Mouse (Mus musculus) liver, postnatal 0 days (tissue): Measurements from ENCODE around the gene Rasgrp2. TPM values are rescaled to one million over a fixed set of nuclear protein-coding genes. Genes with fewer than 3 reads are reported as not detected.

Source experiments
- ATAC-seq: fragments of 200-750 bp; cut with Nextera tagmentation; 2 replicates; pipeline ENCODE4 v1.8.0; 2017; ENCODE audit warnings: mild to moderate bottlenecking, moderate library complexity
- DNase-seq: peaks from one replicate; pipeline ENCODE4 v3.0.0-alpha.2; 2016
- H3K27ac ChIP-seq: fragments of 300-500 bp; sonication (generic); 2 replicates; pipeline ENCODE4 v1.5.1; 2014; ENCODE audit warnings: antibody characterized with exemption, moderate library complexity, mild to moderate bottlenecking, low read depth
- H3K27me3 ChIP-seq: fragments of 300-500 bp; sonication (generic); 2 replicates; pipeline ENCODE4 v1.6.1; 2014; ENCODE audit warnings: low read length, control low read depth, mixed read lengths; ENCODE audit not compliant: insufficient read depth
- H3K36me3 ChIP-seq: fragments of 300-500 bp; sonication (generic); replicated peaks from 2 replicates; pipeline ENCODE4 v1.6.1; 2014; ENCODE audit warnings: mild to moderate bottlenecking, control low read depth, low read length, moderate library complexity, mixed read lengths; ENCODE audit not compliant: insufficient read depth
- H3K4me1 ChIP-seq: fragments of 300-500 bp; sonication (generic); 2 replicates; pipeline ENCODE4 v1.6.1; 2014; ENCODE audit warnings: antibody characterized with exemption, mild to moderate bottlenecking, control low read depth; ENCODE audit not compliant: insufficient read depth
- H3K4me2 ChIP-seq: fragments of 300-500 bp; sonication (generic); 2 replicates; pipeline ENCODE4 v1.6.1; 2014; ENCODE audit warnings: low read depth, mild to moderate bottlenecking, low read length, moderate library complexity, mixed read lengths
- H3K4me3 ChIP-seq: fragments of 300-500 bp; sonication (generic); 2 replicates; pipeline ENCODE4 v1.5.1; 2014; ENCODE audit warnings: low read depth, low read length
- H3K9ac ChIP-seq: fragments of 300-500 bp; sonication (generic); replicated peaks from 2 replicates; pipeline ENCODE4 v1.6.1; 2014; ENCODE audit warnings: mild to moderate bottlenecking, moderate library complexity
- H3K9me3 ChIP-seq: fragments of 300-500 bp; sonication (generic); 2 replicates; pipeline ENCODE4 v1.6.1; 2016; ENCODE audit warnings: mild to moderate bottlenecking, control low read depth, low read length, mixed read lengths
- CTCF ChIP-seq: sonication (generic); IDR thresholded peaks from 2 replicates; pipeline ENCODE4 v1.5.1; 2016; ENCODE audit warnings: antibody characterized with exemption, low read depth
- EP300 ChIP-seq: IDR thresholded peaks from 2 replicates; pipeline ENCODE4 v1.6.1; 2016; ENCODE audit warnings: antibody characterized with exemption, low read depth, mild to moderate bottlenecking
- WGBS: fragments of 180-500 bp; shearing (Covaris S2); extraction: QIAGEN DNeasy Blood & Tissue Kit; methylation state at CpG from one replicate; pipeline ENCODE4 v1.1.7; 2014; ENCODE audit not compliant: insufficient replicate concordance; 5-methylcytosine and 5-hydroxymethylcytosine counted together
- polyA plus RNA-seq: library from polyadenylated mRNA; unstranded; fragments of >200 nt; fragmentation: Nextera tagmentation; extraction: Ambion mirVana; gene quantifications from 2 replicates; pipeline ENCODE4 v1.2.1, GENCODE M21; 2015

Rasgrp2 gene
- polyA plus RNA-seq, 1 experiment from 2014 or later = 90.7 TPM

GRCm38 (mm10) chr19:6363411-6364240 lies 35.5 kb upstream of the Rasgrp2 start, which contains the start of gene Sf1:
Gene Sf1 (plus strand): TSS chr19:6363690.
- Histone ChIP-seq H3K27ac (peak within 1 kb of the TSS; percentile 99), H3K36me3 (peaks cover 43% of the 10 kb centered on the region), H3K9ac (peak within 1 kb of the TSS; percentile 93), H3K27me3 (no peaks in the 10 kb centered on the region), H3K4me2 (peak within 1 kb of the TSS; percentile 88), H3K4me1 (peaks cover 27% of the 10 kb centered on the region), H3K9me3 (no peaks in the 10 kb centered on the region), H3K4me3 (peak within 1 kb of the TSS; percentile 85)
- peak; percentile 100 for DNase-seq
- TF ChIP-seq EP300 (peak; percentile 58), CTCF (no peak)
- ATAC-seq = peak; percentile 91
- under 1% methylated on average over 75 of the region's 85 CpGs for WGBS

- peaks cover 49% of the 10 kb centered on the region for H3K36me3 ChIP-seq
- H3K27ac ChIP-seq = peak overlapping the region; percentile 99
- H3K4me2 ChIP-seq = peak overlapping the region; percentile 88
- WGBS = 1% methylated on average over 28 of the region's 55 CpGs
- TF ChIP-seq EP300 = no peak
- no peak for TF ChIP-seq CTCF
- no peaks in the 10 kb centered on the region for H3K9me3 ChIP-seq
- peak overlapping the region; percentile 93 for H3K9ac ChIP-seq
- no peaks in the 10 kb centered on the region for H3K27me3 ChIP-seq
- DNase-seq (peak; percentile 94), ATAC-seq (peak; percentile 20)
- peak overlapping the region; percentile 85 for H3K4me3 ChIP-seq
- H3K4me1 ChIP-seq = peaks cover 27% of the 10 kb centered on the region
These were observed 34.8 kb upstream of the Rasgrp2 start for GRCm38 (mm10) chr19:6364317-6364725.

- no peak for DNase-seq
- Histone ChIP-seq H3K27ac (peak overlapping the region; percentile 99), H3K27me3 (no peaks in the 10 kb centered on the region), H3K9ac (peak overlapping the region; percentile 93), H3K4me2 (peak overlapping the region; percentile 88), H3K4me1 (peaks cover 27% of the 10 kb centered on the region), H3K36me3 (peaks cover 54% of the 10 kb centered on the region), H3K4me3 (peak overlapping the region; percentile 85), H3K9me3 (no peaks in the 10 kb centered on the region)
- no peak for ATAC-seq
- no peak for TF ChIP-seq CTCF
- TF ChIP-seq EP300 = no peak
- 0% methylated on average over 2 of the region's 2 CpGs for WGBS
These were observed 34.3 kb upstream of the Rasgrp2 start for GRCm38 (mm10) chr19:6364842-6365241.

DNA sequence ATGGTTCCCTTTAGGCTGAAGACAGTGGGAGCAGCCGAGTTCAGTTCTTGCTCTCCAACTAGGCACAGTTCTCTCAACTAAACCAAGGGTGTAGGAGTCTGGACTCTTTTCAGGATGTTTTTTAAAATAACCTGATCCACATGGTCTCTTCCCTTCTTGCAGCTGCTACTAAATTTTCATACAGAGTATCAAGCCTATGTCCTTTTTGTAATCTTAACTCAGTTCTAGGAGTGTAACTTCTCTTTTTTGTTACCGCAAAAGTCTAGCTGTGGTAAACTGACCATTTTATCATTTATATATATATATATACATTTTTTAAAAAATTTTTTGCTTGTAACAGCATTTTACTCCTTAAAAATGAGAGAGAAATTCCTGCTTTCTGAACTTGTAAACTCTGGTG lies 29.0 kb upstream of the Rasgrp2 start:
- ATAC-seq (no peak), DNase-seq (no peak)
- H3K4me3 ChIP-seq = no peak overlapping the region
- H3K9ac ChIP-seq = no peak overlapping the region
- 78% methylated on average over 2 of the region's 2 CpGs for WGBS
- TF ChIP-seq CTCF (no peak), EP300 (no peak)
- H3K27me3 ChIP-seq = no peaks in the 10 kb centered on the region
- H3K27ac ChIP-seq = no peak overlapping the region
- peaks cover 12% of the 10 kb centered on the region for H3K4me1 ChIP-seq
- no peaks in the 10 kb centered on the region for H3K9me3 ChIP-seq
- no peak overlapping the region for H3K4me2 ChIP-seq
- H3K36me3 ChIP-seq = peaks cover 96% of the 10 kb centered on the region

DNA sequence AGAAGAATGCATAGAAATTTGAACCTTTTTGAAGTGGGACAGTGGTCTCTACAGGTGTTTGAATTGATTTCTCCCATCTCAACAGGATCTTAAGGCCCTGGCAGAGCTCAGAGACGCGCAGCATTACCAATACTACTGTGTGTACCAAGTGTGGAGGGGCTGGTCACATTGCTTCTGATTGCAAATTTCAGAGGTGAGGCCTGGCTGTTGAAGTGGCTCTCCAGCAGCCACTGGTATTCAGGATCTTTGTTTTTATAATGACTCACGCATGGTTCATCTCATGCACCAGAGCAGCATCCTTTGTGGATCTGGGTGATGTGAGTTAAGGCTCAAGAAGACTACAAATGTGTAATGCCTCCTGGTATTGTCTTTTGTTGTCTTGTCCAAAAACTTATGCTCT lies 26.7 kb upstream of the Rasgrp2 start:
- Histone ChIP-seq H3K4me1 (no peaks in the 10 kb centered on the region), H3K36me3 (peaks cover 98% of the 10 kb centered on the region), H3K4me3 (no peak overlapping the region), H3K9ac (no peak overlapping the region), H3K9me3 (no peaks in the 10 kb centered on the region), H3K4me2 (no peak overlapping the region), H3K27me3 (no peaks in the 10 kb centered on the region), H3K27ac (no peak overlapping the region)
- no peak for ATAC-seq
- TF ChIP-seq EP300 (no peak), CTCF (no peak)
- 94% methylated on average over 3 of the region's 3 CpGs for WGBS
- DNase-seq = no peak

DNA sequence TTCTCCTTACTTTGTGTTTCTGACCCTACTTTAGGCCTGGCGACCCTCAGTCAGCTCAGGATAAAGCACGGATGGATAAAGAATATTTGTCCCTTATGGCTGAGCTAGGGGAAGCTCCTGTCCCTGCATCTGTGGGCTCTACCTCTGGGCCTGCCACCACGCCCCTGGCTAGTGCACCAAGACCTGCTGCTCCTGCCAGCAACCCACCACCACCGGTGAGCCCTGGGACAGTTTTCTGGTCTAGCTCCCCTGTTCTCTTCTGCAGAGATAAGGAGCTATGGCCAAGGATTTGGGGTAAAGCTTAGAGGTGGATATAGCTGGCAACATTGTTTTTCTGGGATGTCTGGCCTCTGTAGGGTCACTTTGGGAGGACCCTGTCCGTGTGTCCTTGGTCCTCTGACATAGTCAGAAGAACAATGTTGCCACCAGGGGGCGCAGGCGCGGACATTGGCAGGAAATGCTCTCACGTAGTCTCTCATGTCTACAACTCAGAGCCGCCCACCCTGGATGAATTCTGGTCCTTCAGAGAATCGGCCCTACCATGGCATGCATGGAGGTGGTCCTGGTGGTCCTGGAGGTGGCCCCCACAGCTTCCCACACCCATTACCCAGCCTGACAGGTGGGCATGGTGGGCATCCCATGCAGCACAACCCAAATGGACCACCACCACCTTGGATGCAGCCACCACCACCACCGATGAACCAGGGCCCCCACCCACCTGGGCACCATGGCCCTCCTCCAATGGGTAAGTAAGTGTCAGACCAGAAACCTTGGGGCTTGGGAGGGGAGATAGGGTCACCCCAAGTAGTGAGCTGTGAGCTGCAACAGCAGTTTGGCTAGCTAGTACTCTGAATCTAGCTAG lies 25.4 kb upstream of the Rasgrp2 start:
- TF ChIP-seq EP300 (no peak), CTCF (peak; percentile 87)
- Histone ChIP-seq H3K9ac (no peak overlapping the region), H3K4me3 (no peak overlapping the region), H3K4me1 (no peaks in the 10 kb centered on the region), H3K4me2 (no peak overlapping the region), H3K27me3 (no peaks in the 10 kb centered on the region), H3K36me3 (peaks cover 98% of the 10 kb centered on the region), H3K9me3 (no peaks in the 10 kb centered on the region), H3K27ac (no peak overlapping the region)
- ATAC-seq (peak; percentile 55), DNase-seq (peak; percentile 88)
- WGBS = 60% methylated on average over 12 of the region's 12 CpGs
